Mouse (Mus musculus) E14TG2a.4 (cell line): ENCODE measurements at regions not wholly inside any gene's neighbourhood (a gene's known extent, or its start where the extent isn't known, plus 50 kb on each side); places are given as distances from the start of the nearest gene placed in this dataset.

ENCODE experiments used
- CTCF ChIP-seq: conservative IDR thresholded peaks from 2 replicates; pipeline ENCODE4 v1.5.1; 2014; ENCODE audit warnings: low read length
- NANOG ChIP-seq: IDR thresholded peaks from 2 replicates; pipeline ENCODE4 v1.6.1; 2014; ENCODE audit warnings: borderline replicate concordance, low read length, mixed read lengths

GRCm38 (mm10) chr13:97366723-97367122 is 125.8 kb downstream of the Enc1 start:
- no peak for TF ChIP-seq CTCF
- TF ChIP-seq NANOG = no peak
